Mouse (Mus musculus) liver, embryonic 11.5 days (tissue): ENCODE data around the gene Dusp28. TPM values are rescaled to one million over a fixed set of nuclear protein-coding genes. Genes with fewer than 3 reads are reported as not detected.

Experiments used
- ATAC-seq: fragments of 200-750 bp; cut with Nextera tagmentation; replicated peaks from 2 replicates; pipeline ENCODE4 v1.8.0; 2017; ENCODE audit warnings: moderate number of reproducible peaks, mild to moderate bottlenecking, moderate TSS enrichment, moderate library complexity; ENCODE audit not compliant: low FRiP score
- DNase-seq: peaks from one replicate; pipeline ENCODE4 v3.0.0-alpha.2; 2017; ENCODE audit warnings: low spot score
- H3K27ac ChIP-seq: fragments of 300-500 bp; sonication (generic); 2 replicates; pipeline ENCODE4 v1.5.1; 2014; ENCODE audit warnings: mild to moderate bottlenecking, low read depth, low read length, control low read depth
- H3K27me3 ChIP-seq: fragments of 300-500 bp; sonication (generic); replicated peaks from 2 replicates; pipeline ENCODE4 v1.6.1; 2014; ENCODE audit warnings: low read length, mixed read lengths; ENCODE audit not compliant: control insufficient read depth, insufficient read depth
- H3K36me3 ChIP-seq: fragments of 300-500 bp; sonication (generic); 2 replicates; pipeline ENCODE4 v1.6.1; 2014; ENCODE audit warnings: mild to moderate bottlenecking, low read length, moderate library complexity, mixed read lengths; ENCODE audit not compliant: control insufficient read depth, insufficient read depth
- H3K4me1 ChIP-seq: fragments of 300-500 bp; sonication (generic); replicated peaks from 2 replicates; pipeline ENCODE4 v1.6.1; 2014; ENCODE audit warnings: low read length, mixed read lengths; ENCODE audit not compliant: control insufficient read depth, insufficient read depth
- H3K4me2 ChIP-seq: fragments of 300-500 bp; sonication (generic); 2 replicates; pipeline ENCODE4 v1.6.1; 2014; ENCODE audit warnings: mild to moderate bottlenecking, control low read depth, moderate library complexity
- H3K4me3 ChIP-seq: fragments of 300-500 bp; sonication (generic); 2 replicates; pipeline ENCODE4 v1.5.1; 2014; ENCODE audit warnings: low read depth, low read length, control low read depth
- H3K9ac ChIP-seq: fragments of 300-500 bp; sonication (generic); 2 replicates; pipeline ENCODE4 v1.6.1; 2014; ENCODE audit warnings: low read depth, low read length, control low read depth
- H3K9me3 ChIP-seq: fragments of 300-500 bp; sonication (generic); 2 replicates; pipeline ENCODE4 v1.6.1; 2016; ENCODE audit warnings: low read length, inconsistent platforms, mixed read lengths; ENCODE audit not compliant: control insufficient read depth
- WGBS: fragments of 180-500 bp; shearing (Covaris S2); extraction: QIAGEN DNeasy Blood & Tissue Kit; methylation state at CpG from one replicate; pipeline ENCODE4 v1.1.7; 2014; 5-methylcytosine and 5-hydroxymethylcytosine counted together
- polyA plus RNA-seq: library from polyadenylated mRNA; unstranded; fragments of >200 nt; fragmentation: Nextera tagmentation; extraction: Ambion mirVana; gene quantifications from 2 replicates; pipeline ENCODE4 v1.2.1, GENCODE M21; 2014

The Dusp28 gene
- polyA plus RNA-seq: 8.1 and 10.7 TPM in 2 replicates

DNA sequence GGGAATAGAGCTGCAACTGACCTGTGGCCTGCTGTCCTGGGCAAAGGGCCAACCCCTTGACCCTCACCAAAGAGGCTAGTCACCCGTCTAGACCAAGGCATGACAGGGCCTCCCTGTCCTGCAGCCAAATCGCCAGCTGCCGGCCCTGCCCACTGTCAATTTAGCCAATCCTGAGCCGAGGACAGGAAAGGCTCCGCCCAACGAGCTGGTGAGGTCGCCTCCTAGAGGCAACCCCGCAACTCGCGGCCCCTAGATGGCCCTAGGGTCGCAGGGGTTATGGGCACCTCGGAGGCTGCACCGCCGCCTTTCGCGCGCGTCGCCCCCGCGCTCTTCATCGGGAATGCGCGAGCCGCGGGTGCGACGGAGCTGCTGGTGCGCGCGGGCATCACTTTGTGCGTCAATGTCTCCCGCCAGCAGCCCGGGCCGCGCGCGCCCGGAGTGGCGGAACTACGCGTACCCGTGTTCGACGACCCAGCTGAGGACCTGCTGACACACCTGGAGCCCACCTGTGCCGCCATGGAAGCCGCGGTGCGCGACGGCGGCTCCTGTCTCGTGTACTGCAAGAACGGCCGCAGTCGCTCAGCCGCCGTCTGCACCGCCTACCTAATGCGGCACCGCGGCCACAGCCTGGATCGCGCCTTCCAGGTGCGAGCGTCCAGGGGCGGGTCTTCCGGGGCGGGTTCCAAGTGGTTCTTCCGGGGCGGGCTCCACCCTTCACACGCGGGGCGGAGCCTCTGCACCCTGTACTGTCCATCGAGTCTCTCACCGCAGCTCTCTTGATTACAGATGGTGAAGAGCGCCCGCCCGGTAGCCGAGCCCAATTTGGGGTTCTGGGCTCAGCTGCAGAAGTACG, at the start of gene Dusp28:
TSS of gene Dusp28 (plus strand) at position 203 of the 853 bp plus-strand sequence.
- Histone ChIP-seq H3K4me1 (peaks cover 25% of the 10 kb centered on the region), H3K9me3 (no peaks in the 10 kb centered on the region), H3K27me3 (peaks cover 9% of the 10 kb centered on the region), H3K36me3 (no peaks in the 10 kb centered on the region), H3K27ac (peak within 1 kb of the TSS; percentile 87), H3K4me3 (peak within 1 kb of the TSS; percentile 83), H3K9ac (peak within 1 kb of the TSS; percentile 81), H3K4me2 (peak within 1 kb of the TSS; percentile 86)
- DNase-seq (peak; percentile 86), ATAC-seq (peak; percentile 88)
- under 1% methylated on average over 81 of the region's 81 CpGs for WGBS

GRCm38 (mm10) chr1:92861503-92861902, 45.3 kb upstream of the Dusp28 start:
- no peaks in the 10 kb centered on the region for H3K9me3 ChIP-seq
- H3K27me3 ChIP-seq: no peaks in the 10 kb centered on the region
- no peak for DNase-seq
- no peak overlapping the region for H3K4me2 ChIP-seq
- H3K36me3 ChIP-seq: peaks cover 2% of the 10 kb centered on the region; the same call in 1 of the 2 replicates
- no peaks in the 10 kb centered on the region for H3K4me1 ChIP-seq
- H3K9ac ChIP-seq: no peak overlapping the region
- 73% methylated on average over 6 of the region's 6 CpGs for WGBS
- no peak overlapping the region for H3K27ac ChIP-seq
- H3K4me3 ChIP-seq: no peak overlapping the region
- ATAC-seq: no peak

DNA sequence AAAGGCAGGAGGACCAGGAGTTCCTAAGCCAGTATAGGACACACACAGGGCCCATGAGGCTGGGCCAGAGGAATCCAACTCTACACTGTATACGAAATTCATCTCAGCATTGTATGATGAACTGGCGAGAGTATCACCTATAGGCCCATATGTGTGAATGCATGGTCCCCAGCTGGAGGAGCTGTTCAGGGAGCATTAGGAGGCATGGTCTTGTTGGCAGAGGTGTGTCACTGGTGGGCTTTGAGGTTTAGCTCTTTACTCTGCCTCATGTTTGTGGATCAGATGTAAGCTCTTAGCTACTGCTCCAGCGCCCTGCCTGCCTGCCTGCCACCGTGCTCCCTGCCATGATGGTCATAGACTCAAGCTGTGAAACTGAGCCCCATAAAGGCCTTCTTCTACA, 43.5 kb upstream of the Dusp28 start:
- Histone ChIP-seq H3K9ac (no peak overlapping the region), H3K36me3 (peaks cover 2% of the 10 kb centered on the region; the same call in 1 of the 2 replicates), H3K4me3 (no peak overlapping the region), H3K9me3 (no peaks in the 10 kb centered on the region), H3K4me1 (no peaks in the 10 kb centered on the region), H3K27ac (no peak overlapping the region), H3K27me3 (no peaks in the 10 kb centered on the region), H3K4me2 (no peak overlapping the region)
- ATAC-seq: no peak
- WGBS: 78% methylated on average over 4 of the region's 4 CpGs
- DNase-seq: no peak

DNA sequence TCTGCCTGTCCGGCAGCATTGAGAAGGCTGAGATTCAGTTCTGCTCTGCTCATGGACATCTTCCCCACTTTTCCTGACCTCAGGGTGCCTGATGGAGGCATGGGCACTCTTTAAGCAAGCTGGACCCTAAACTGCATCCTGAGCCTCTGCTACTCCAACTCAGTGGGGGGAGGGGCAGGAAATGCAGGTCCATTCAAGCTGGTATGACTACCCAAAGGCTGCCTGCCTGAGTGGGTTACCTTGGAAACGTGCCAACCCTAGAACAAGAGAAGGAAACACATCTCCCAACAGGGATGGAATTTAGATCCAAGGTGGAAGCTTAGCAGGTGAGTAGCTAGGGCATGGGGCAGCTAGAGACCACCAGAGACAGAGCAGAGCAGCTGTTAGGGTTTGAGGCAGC, 40.6 kb upstream of the Dusp28 start:
- no peak for ATAC-seq
- 71% methylated on average over 2 of the region's 2 CpGs for WGBS
- DNase-seq: no peak
- no peak overlapping the region for H3K4me3 ChIP-seq
- H3K4me2 ChIP-seq: no peak overlapping the region
- H3K36me3 ChIP-seq: no peaks in the 10 kb centered on the region
- no peak overlapping the region for H3K9ac ChIP-seq
- H3K9me3 ChIP-seq: no peaks in the 10 kb centered on the region
- no peaks in the 10 kb centered on the region for H3K4me1 ChIP-seq
- H3K27me3 ChIP-seq: no peaks in the 10 kb centered on the region
- no peak overlapping the region for H3K27ac ChIP-seq

DNA sequence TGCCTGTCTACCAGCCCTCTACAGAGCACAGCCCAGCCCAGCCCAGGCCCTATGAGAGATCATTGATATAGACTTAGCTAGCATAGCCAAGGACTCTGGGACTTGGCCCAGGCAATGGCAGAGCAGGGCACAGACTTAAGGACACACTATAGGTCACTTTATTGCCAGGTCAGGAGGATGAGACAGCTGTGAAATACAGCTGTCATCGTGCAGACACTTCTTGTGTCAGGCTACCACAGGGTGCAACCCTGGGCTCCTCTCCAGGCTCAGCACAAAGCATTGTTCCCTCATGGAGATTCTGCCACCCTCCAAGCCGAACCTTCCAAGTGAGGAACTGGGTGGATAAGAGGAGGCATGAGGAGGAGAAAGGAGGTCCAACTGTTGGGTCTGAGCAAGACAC, 36.8 kb upstream of the Dusp28 start:
- no peak overlapping the region for H3K4me3 ChIP-seq
- WGBS: 79% methylated on average over 2 of the region's 2 CpGs
- no peaks in the 10 kb centered on the region for H3K27me3 ChIP-seq
- DNase-seq (no peak), ATAC-seq (no peak)
- no peaks in the 10 kb centered on the region for H3K36me3 ChIP-seq
- H3K27ac ChIP-seq: no peak overlapping the region
- no peak overlapping the region for H3K9ac ChIP-seq
- no peak overlapping the region for H3K4me2 ChIP-seq
- no peaks in the 10 kb centered on the region for H3K4me1 ChIP-seq
- H3K9me3 ChIP-seq: no peaks in the 10 kb centered on the region

GRCm38 (mm10) chr1:92872666-92873065, 34.1 kb upstream of the Dusp28 start:
- DNase-seq: no peak
- ATAC-seq: no peak
- Histone ChIP-seq H3K27me3 (no peaks in the 10 kb centered on the region), H3K4me1 (no peaks in the 10 kb centered on the region), H3K27ac (no peak overlapping the region), H3K9me3 (no peaks in the 10 kb centered on the region), H3K4me3 (no peak overlapping the region), H3K36me3 (no peaks in the 10 kb centered on the region), H3K4me2 (no peak overlapping the region), H3K9ac (no peak overlapping the region)
- 81% methylated on average over 7 of the region's 7 CpGs for WGBS

- H3K36me3 ChIP-seq: no peaks in the 10 kb centered on the region
- no peak overlapping the region for H3K4me2 ChIP-seq
- H3K27me3 ChIP-seq: no peaks in the 10 kb centered on the region
- H3K27ac ChIP-seq: no peak overlapping the region
- no peak overlapping the region for H3K9ac ChIP-seq
- ATAC-seq: no peak
- H3K4me3 ChIP-seq: no peak overlapping the region
- H3K9me3 ChIP-seq: no peaks in the 10 kb centered on the region
- 75% methylated on average over 3 of the region's 3 CpGs for WGBS
- no peak for DNase-seq
- no peaks in the 10 kb centered on the region for H3K4me1 ChIP-seq
Measured at GRCm38 (mm10) chr1:92874011-92874410, 32.8 kb upstream of the Dusp28 start.

- Histone ChIP-seq H3K9ac (no peak overlapping the region), H3K4me1 (no peaks in the 10 kb centered on the region), H3K27me3 (no peaks in the 10 kb centered on the region), H3K36me3 (no peaks in the 10 kb centered on the region), H3K4me2 (no peak overlapping the region), H3K9me3 (no peaks in the 10 kb centered on the region), H3K4me3 (no peak overlapping the region), H3K27ac (no peak overlapping the region)
- no peak for ATAC-seq
- no peak for DNase-seq
- WGBS: 70% methylated on average over 8 of the region's 8 CpGs
Measured at GRCm38 (mm10) chr1:92875360-92876111, 31.2 kb upstream of the Dusp28 start.
